10 mouse cellular contexts compared by ENCODE assay signal in the genomic region with DNA sequence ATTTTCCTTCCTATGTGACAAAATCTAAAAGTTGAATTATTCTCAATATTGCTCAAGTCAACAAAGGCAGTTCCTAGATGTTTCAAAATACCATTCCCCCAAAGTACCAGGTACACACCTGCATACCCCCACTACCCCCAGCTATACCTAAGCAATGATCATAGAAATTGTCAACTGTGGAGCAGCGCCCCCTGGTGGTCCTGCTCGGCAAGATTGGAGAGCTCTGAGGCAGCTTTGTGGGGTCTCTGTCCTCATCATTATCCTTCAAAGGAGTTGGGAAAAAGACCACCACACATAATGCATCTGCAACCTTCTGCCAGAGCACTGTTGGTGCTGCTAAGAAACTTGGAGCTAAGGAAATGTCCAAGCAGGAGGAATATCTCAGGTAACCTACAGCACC. TPM values are rescaled to one million over a fixed set of nuclear protein-coding genes. Genes with fewer than 3 reads are reported as not detected.
A peak's percentile ranks its signal among the peaks of the same experiment; 100 is the strongest.
DNase-seq lines count a peak whose midpoint lies in the region; ATAC-seq and TF ChIP-seq lines count a peak whose summit lies in the region.
"Had no signal": no experiment of that assay in that cellular context is flagged by ENCODE, and none has a peak within 500 bp of the region (broad histone marks: within the 10 kb centered on the region; RNA-seq: fewer than 3 reads in every experiment).

No protein-coding gene starts in this region.

- DNase-seq in adrenal gland, adult (ENCODE audit: inconsistent age in 2 of 2, low spot score in 1 of 2) = peak; percentile 58 to 84
- no peak for DNase-seq in adrenal gland, adult 8-10 months
- DNase-seq in liver, adult 2 months (ENCODE audit: extremely low read depth, low read depth, low spot score) = peak; percentile 7
- no peak for DNase-seq in liver, embryonic 11.5 days (ENCODE audit: low spot score)
- peak; percentile 80 for DNase-seq in limb, embryonic 10.5 days (ENCODE audit: low spot score)
- DNase-seq in spleen, postnatal 10 days (ENCODE audit: low spot score in 2 of 2) = peak; percentile 31 to 73

- no peak for TF ChIP-seq POLR2A in liver, adult 2 months (IDR thresholded peaks at IDR 0.05; ENCODE audit: extremely low read depth, insufficient read depth, low read length)
- TF ChIP-seq POLR2A in bone marrow macrophage, adult 2 months (IDR thresholded peaks at IDR 0.05; ENCODE audit: borderline replicate concordance, low read depth, low read length) = no peak

- H3K9me3 ChIP-seq in liver, embryonic 11.5 days (ENCODE audit: control insufficient read depth, low read length) = no peaks in the 10 kb centered on the region
- H3K9me3 ChIP-seq in limb, embryonic 10.5 days (replicated peaks) = no peaks in the 10 kb centered on the region
- H3K9me3 ChIP-seq: heart, embryonic 15.5 days; midbrain, embryonic 12.5 days had no signal

- H3K4me3 ChIP-seq in liver, adult 2 months (ENCODE audit: insufficient read depth, low read depth, low read length) = no peak overlapping the region
- H3K4me3 ChIP-seq in liver, embryonic 11.5 days (ENCODE audit: low read depth, low read length) = no peak overlapping the region
- no peak overlapping the region for H3K4me3 ChIP-seq in bone marrow macrophage, adult 2 months (ENCODE audit: insufficient read depth, low read length)
- H3K4me3 ChIP-seq in limb, embryonic 10.5 days = no peak overlapping the region
- H3K4me3 ChIP-seq: heart, embryonic 15.5 days; midbrain, embryonic 12.5 days had no signal

- H3K36me3 ChIP-seq in liver, adult 2 months (ENCODE audit: control insufficient read depth, insufficient read depth, low read length) = no peaks in the 10 kb centered on the region
- no peaks in the 10 kb centered on the region for H3K36me3 ChIP-seq in liver, embryonic 11.5 days (ENCODE audit: control insufficient read depth, insufficient read depth, low read length)
- H3K36me3 ChIP-seq in limb, embryonic 10.5 days = peaks cover 10% of the 10 kb centered on the region
- H3K36me3 ChIP-seq: heart, embryonic 15.5 days had no signal

- no peak overlapping the region for H3K9ac ChIP-seq in liver, adult 2 months (ENCODE audit: low read depth, low read length)
- H3K9ac ChIP-seq in liver, embryonic 11.5 days (ENCODE audit: low read depth, low read length) = no peak overlapping the region
- H3K9ac ChIP-seq: heart, embryonic 15.5 days; midbrain, embryonic 12.5 days had no signal

- peak; percentile 86 for TF ChIP-seq CTCF in liver, adult 2 months (IDR thresholded peaks at IDR 0.05; ENCODE audit: low read depth, low read length)
- peak; percentile 98 for TF ChIP-seq CTCF in bone marrow macrophage, adult 2 months (IDR thresholded peaks at IDR 0.05; ENCODE audit: low read depth, low read length)

- no peaks in the 10 kb centered on the region for H3K27me3 ChIP-seq in liver, adult 2 months (ENCODE audit: control insufficient read depth, insufficient read depth, low read length)
- H3K27me3 ChIP-seq in liver, embryonic 11.5 days (replicated peaks; ENCODE audit: control insufficient read depth, insufficient read depth, low read length) = no peaks in the 10 kb centered on the region
- H3K27me3 ChIP-seq in limb, embryonic 10.5 days (ENCODE audit: low read depth, poor library complexity, severe bottlenecking) = no peaks in the 10 kb centered on the region
- H3K27me3 ChIP-seq: heart, embryonic 15.5 days; midbrain, embryonic 12.5 days had no signal

- no peaks in the 10 kb centered on the region for H3K79me2 ChIP-seq in liver, adult 2 months (ENCODE audit: control insufficient read depth, insufficient read depth, low read length)

- no peak overlapping the region for H3K4me2 ChIP-seq in liver, embryonic 11.5 days
- H3K4me2 ChIP-seq: heart, embryonic 15.5 days; midbrain, embryonic 12.5 days had no signal

- ATAC-seq in liver, embryonic 11.5 days (replicated peaks; ENCODE audit: low FRiP score) = no peak
- ATAC-seq in frontal cortex, adult (ENCODE audit: low TSS enrichment) = peak; percentile 55; the same call in 1 of the 2 replicates

- H3K4me1 ChIP-seq in liver, adult 2 months (ENCODE audit: control insufficient read depth, insufficient read depth, low read length) = no peaks in the 10 kb centered on the region
- H3K4me1 ChIP-seq in liver, embryonic 11.5 days (replicated peaks; ENCODE audit: control insufficient read depth, insufficient read depth, low read length) = no peaks in the 10 kb centered on the region; the same call in 1 of the 2 replicates
- H3K4me1 ChIP-seq in bone marrow macrophage, adult 2 months (ENCODE audit: control insufficient read depth, insufficient read depth, low read length) = no peaks in the 10 kb centered on the region
- peaks cover 21% of the 10 kb centered on the region for H3K4me1 ChIP-seq in limb, embryonic 10.5 days

- WGBS in liver, adult 2 months = 1% methylated on average over 2 of the region's 2 CpGs
- 4% methylated on average over 2 of the region's 2 CpGs for WGBS in liver, embryonic 11.5 days
- WGBS in limb, embryonic 10.5 days = 2% methylated on average over 2 of the region's 2 CpGs

- H3K27ac ChIP-seq in liver, adult 2 months (replicated peaks; ENCODE audit: insufficient read depth, low read depth, low read length) = no peak overlapping the region
- no peak overlapping the region for H3K27ac ChIP-seq in liver, embryonic 11.5 days (ENCODE audit: low read depth, low read length)
- no peak overlapping the region for H3K27ac ChIP-seq in bone marrow macrophage, adult 2 months (ENCODE audit: insufficient read depth, low read depth, low read length)
- H3K27ac ChIP-seq in limb, embryonic 10.5 days = no peak overlapping the region
- H3K27ac ChIP-seq: heart, embryonic 15.5 days; midbrain, embryonic 12.5 days had no signal

RNA-seq across cellular contexts. Expression of a gene that starts 46.4 kb away (rescaled TPM):
- total RNA-seq in adrenal gland, adult 8-10 months (2022) = 100 to 1,000 TPM in 2 of 4 experiments, 10 to 100 TPM in 2; 48.1 to 255 (median 118) TPM
- 0.09 TPM in 1 of 2 replicates, not detected in the other for total RNA-seq in liver, adult 2 months (2014; rRNA removed)
- 0.02 and 0.09 TPM in 2 replicates for polyA plus RNA-seq in liver, adult 2 months (2012; rRNA removed)
- 4.3 and 5.5 TPM in 2 replicates for polyA plus RNA-seq in liver, embryonic 11.5 days (2014; fragmentation: Nextera tagmentation; extraction: Ambion mirVana)
- not detected in 2 replicates for polyA plus RNA-seq in bone marrow macrophage, adult 2 months (2012; ENCODE audit: insufficient read depth, insufficient read length, missing spikeins)
- 16.9 and 17.4 TPM in 2 replicates for polyA plus RNA-seq in limb, embryonic 10.5 days (2016; fragmentation: Nextera tagmentation; extraction: Ambion mirVana)

RNA-seq across cellular contexts. Expression of a gene that starts 56.5 kb away (rescaled TPM):
- 10 to 100 TPM; 41.5 to 55.0 (median 44.9) TPM for total RNA-seq in adrenal gland, adult 8-10 months (2022)
- total RNA-seq in liver, adult 2 months (2014; rRNA removed) = 8.8 and 11.5 TPM in 2 replicates
- polyA plus RNA-seq in liver, adult 2 months (2012; rRNA removed) = 10.8 and 10.9 TPM in 2 replicates
- polyA plus RNA-seq in liver, embryonic 11.5 days (2014; fragmentation: Nextera tagmentation; extraction: Ambion mirVana) = 42.7 and 49.0 TPM in 2 replicates
- polyA plus RNA-seq in bone marrow macrophage, adult 2 months (2012; ENCODE audit: insufficient read depth, insufficient read length, missing spikeins) = 16.3 and 19.0 TPM in 2 replicates
- 67.3 and 67.5 TPM in 2 replicates for polyA plus RNA-seq in limb, embryonic 10.5 days (2016; fragmentation: Nextera tagmentation; extraction: Ambion mirVana)

Comparison
In these comparisons a context has a peak if more than half of its experiments do, and no peak if none do; other contexts are left out.
1. DNase-seq: peak in adrenal gland, adult (2 of 2), liver, adult 2 months (single experiment), limb, embryonic 10.5 days (single experiment) and spleen, postnatal 10 days (2 of 2); none in adrenal gland, adult 8-10 months (single experiment) and liver, embryonic 11.5 days (single experiment).